Mouse (Mus musculus) megakaryocyte, embryonic 14.5 days (primary cell): ENCODE data around the gene Slc6a17.

ENCODE experiments used
- FLI1 ChIP-seq: IDR thresholded peaks from 2 replicates; pipeline ENCODE4 v1.6.1; 2012; ENCODE audit warnings: low read length, inconsistent platforms, mixed read lengths
- GATA1 ChIP-seq: IDR thresholded peaks from 3 replicates; pipeline ENCODE4 v1.6.1; 2012; ENCODE audit warnings: mixed read lengths, low read length, inconsistent platforms, borderline replicate concordance

DNA sequence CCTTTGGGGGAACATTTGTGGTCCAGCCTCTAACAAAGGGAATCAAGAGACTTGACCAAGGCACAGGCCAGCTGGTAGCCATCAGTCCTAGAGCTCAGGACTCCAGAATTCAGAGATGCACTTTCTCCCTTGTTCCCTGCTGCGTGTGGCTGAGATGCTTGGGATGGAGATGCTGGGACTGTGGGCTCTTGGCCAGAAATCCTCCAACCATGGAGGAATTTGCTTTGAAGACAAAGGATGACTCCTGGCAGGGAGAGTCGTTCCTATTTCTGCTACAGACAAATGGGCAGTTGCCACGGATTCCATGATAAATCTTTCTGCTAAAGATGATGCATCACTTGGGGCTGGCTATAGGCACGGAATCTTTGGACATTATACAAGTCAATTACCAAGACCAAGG is 15.7 kb upstream of the Slc6a17 start:
- TF ChIP-seq GATA1 (no peak), FLI1 (no peak)
